In the genomic region with DNA sequence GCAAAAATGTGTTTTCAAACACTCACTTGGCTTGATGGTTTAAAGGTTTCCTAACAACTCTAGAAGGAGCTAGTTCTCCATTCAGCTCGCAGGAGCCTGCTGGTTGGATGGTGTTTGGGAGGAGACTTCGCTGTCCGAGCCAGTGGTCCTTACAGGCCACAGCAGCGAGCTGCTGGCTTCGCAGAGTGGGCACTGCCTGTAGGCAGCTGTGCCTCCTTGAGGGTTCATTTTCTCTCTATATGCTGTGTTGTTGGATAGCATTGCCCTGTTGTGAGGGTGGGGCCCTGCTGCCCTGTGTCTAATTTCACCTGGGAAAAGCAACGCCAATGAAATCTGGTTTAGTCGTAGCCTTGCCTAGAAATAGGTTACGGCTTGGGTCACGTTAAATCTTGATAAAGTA, we compare ENCODE assay signal across 31 mouse cellular contexts. TPM values are rescaled to one million over a fixed set of nuclear protein-coding genes. Genes with fewer than 3 reads are reported as not detected.
"Had no signal": no experiment of that assay in that cellular context is flagged by ENCODE, and none has a peak within 500 bp of the region (broad histone marks: within the 10 kb centered on the region; RNA-seq: fewer than 3 reads in every experiment).

No protein-coding gene starts in this region.

- DNase-seq: heart, postnatal 10 days; heart, postnatal 36 days; heart, postnatal 4 days; kidney, adult 11 months; kidney, adult 18-20 months; kidney, adult 2 months; kidney, adult 8-10 months; kidney, adult 9 months; kidney, postnatal 10 days; kidney, postnatal 14 days; kidney, postnatal 25 days; kidney, postnatal 36 days; kidney, postnatal 4 days; layer of hippocampus, adult 9-11 months; layer of hippocampus, postnatal 36 days had no signal

- H3K4me3 ChIP-seq: heart, embryonic 10.5 days; heart, embryonic 12.5 days; heart, embryonic 13.5 days; heart, embryonic 15.5 days; hindbrain, embryonic 10.5 days; hindbrain, embryonic 12.5 days; hindbrain, embryonic 13.5 days; hindbrain, embryonic 15.5 days; intestine, embryonic 15.5 days; kidney, embryonic 15.5 days; layer of hippocampus, adult 2 months; left cerebral cortex, adult 2 months had no signal

- H3K27ac ChIP-seq: heart, embryonic 10.5 days; hindbrain, embryonic 10.5 days; hindbrain, embryonic 12.5 days; hindbrain, embryonic 14.5 days; hindbrain, embryonic 15.5 days; hindbrain, postnatal 0 days; intestine, embryonic 15.5 days; kidney, postnatal 0 days; layer of hippocampus, adult 2 months; left cerebral cortex, adult 2 months had no signal

RNA-seq across cellular contexts. Expression of gene Rbm20, which starts 29.8 kb away (rescaled TPM):
- total RNA-seq: hematopoietic stem cell, adult 5-6 weeks had no signal
